Mouse (Mus musculus): ENCODE results near the gene Ube2c. TPM values are rescaled to one million over a fixed set of nuclear protein-coding genes. Genes with fewer than 3 reads are reported as not detected.

Ube2c gene
- polyA plus RNA-seq, 1 experiment from 2014 or later: 506 TPM

DNA sequence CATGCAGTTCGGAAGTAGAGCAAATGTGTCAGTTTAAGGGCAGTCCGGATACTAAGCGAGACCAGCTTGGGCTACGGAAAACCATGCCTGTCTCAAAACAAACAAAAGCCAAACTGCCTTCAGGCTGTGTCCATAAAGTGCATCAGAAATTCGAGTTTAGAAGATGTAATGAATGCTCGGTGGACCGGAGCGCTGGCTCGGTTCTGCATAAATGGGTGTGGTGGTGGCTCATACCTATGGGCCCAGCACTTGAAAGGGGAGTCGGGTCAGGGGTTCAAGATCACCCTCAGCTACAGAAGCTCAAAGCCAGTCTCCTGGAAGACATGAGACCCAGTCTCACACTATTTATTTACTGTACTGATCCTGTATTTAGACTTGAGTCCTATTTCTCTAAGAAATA is 18.1 kb downstream of the Ube2c start:
- Histone ChIP-seq H3K27ac (ENCODE audit: low read depth, low read length) (no peak overlapping the region), H3K4me2 (no peak overlapping the region), H3K4me1 (ENCODE audit: control insufficient read depth, insufficient read depth, low read length) (peaks cover 18% of the 10 kb centered on the region), H3K36me3 (ENCODE audit: control insufficient read depth, insufficient read depth, low read length) (peaks cover 4% of the 10 kb centered on the region; the same call in 1 of the 2 replicates), H3K4me3 (ENCODE audit: low read depth, low read length) (no peak overlapping the region), H3K27me3 (ENCODE audit: control insufficient read depth, insufficient read depth, low read length) (no peaks in the 10 kb centered on the region), H3K9me3 (replicated peaks; ENCODE audit: control insufficient read depth, low read length) (no peaks in the 10 kb centered on the region), H3K9ac (ENCODE audit: low read depth, low read length) (no peak overlapping the region)
- ATAC-seq (replicated peaks; ENCODE audit: insufficient number of reproducible peaks, low FRiP score, low TSS enrichment): no peak
- WGBS (ENCODE audit: insufficient replicate concordance): 87% methylated on average over 10 of the region's 10 CpGs

DNA sequence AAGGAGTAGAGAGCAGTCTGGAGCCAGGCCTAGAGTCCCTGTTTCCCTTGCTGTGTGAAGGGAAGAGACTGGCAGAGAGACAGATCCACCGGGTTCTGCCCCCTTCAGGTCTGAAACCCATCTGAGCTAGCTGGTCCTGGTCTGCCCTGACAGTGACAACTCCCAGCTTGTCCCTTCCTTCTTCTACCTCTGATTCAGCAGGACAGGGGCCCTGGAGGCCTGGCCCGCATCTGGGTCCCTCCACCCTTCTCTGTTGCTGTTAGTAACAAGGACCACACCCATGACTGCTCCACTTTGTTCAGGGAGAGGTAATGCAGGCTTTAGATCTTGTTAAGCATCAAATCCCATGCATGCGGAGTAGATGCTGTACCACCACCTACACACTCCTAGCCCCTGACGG is 18.7 kb downstream of the Ube2c start:
- Histone ChIP-seq H3K4me1 (ENCODE audit: control insufficient read depth, insufficient read depth, low read length) (peaks cover 22% of the 10 kb centered on the region), H3K36me3 (ENCODE audit: control insufficient read depth, insufficient read depth, low read length) (peaks cover 5% of the 10 kb centered on the region; the same call in 1 of the 2 replicates), H3K4me2 (no peak overlapping the region), H3K9me3 (replicated peaks; ENCODE audit: control insufficient read depth, low read length) (no peaks in the 10 kb centered on the region), H3K4me3 (ENCODE audit: low read depth, low read length) (no peak overlapping the region), H3K27me3 (ENCODE audit: control insufficient read depth, insufficient read depth, low read length) (no peaks in the 10 kb centered on the region), H3K27ac (ENCODE audit: low read depth, low read length) (no peak overlapping the region), H3K9ac (ENCODE audit: low read depth, low read length) (no peak overlapping the region)
- ATAC-seq (replicated peaks; ENCODE audit: insufficient number of reproducible peaks, low FRiP score, low TSS enrichment): no peak
- 55% methylated on average over 4 of the region's 4 CpGs for WGBS (ENCODE audit: insufficient replicate concordance)

DNA sequence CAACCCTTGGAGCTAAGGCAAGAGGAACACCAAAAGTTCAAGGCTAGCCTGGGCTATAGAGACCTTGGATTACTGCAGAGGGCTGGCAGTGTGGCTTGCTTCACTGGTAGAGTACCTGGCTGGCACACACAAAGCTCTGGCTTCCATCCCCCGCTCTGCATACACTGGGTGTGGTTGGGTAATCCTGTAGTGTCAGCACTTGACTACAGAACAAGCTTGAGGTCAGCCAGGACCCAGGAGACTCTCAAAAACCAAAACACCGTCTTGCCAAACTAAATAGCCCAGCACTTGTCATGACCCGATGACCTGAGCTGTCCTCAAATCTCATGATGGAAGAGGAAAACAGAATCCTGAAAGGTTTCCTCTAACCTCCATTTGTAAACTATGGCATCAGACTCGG is 20.8 kb downstream of the Ube2c start:
- Histone ChIP-seq H3K9me3 (replicated peaks; ENCODE audit: control insufficient read depth, low read length) (no peaks in the 10 kb centered on the region), H3K9ac (ENCODE audit: low read depth, low read length) (no peak overlapping the region), H3K4me2 (no peak overlapping the region), H3K4me1 (ENCODE audit: control insufficient read depth, insufficient read depth, low read length) (0 out of 2 replicates have a peak, but pooled peaks cover 19% of the 10 kb centered on the region), H3K36me3 (ENCODE audit: control insufficient read depth, insufficient read depth, low read length) (peaks cover 11% of the 10 kb centered on the region; the same call in 1 of the 2 replicates), H3K27me3 (ENCODE audit: control insufficient read depth, insufficient read depth, low read length) (no peaks in the 10 kb centered on the region), H3K4me3 (ENCODE audit: low read depth, low read length) (no peak overlapping the region), H3K27ac (ENCODE audit: low read depth, low read length) (no peak overlapping the region)
- no peak for ATAC-seq (replicated peaks; ENCODE audit: insufficient number of reproducible peaks, low FRiP score, low TSS enrichment)
- 72% methylated on average over 4 of the region's 4 CpGs for WGBS (ENCODE audit: insufficient replicate concordance)

DNA sequence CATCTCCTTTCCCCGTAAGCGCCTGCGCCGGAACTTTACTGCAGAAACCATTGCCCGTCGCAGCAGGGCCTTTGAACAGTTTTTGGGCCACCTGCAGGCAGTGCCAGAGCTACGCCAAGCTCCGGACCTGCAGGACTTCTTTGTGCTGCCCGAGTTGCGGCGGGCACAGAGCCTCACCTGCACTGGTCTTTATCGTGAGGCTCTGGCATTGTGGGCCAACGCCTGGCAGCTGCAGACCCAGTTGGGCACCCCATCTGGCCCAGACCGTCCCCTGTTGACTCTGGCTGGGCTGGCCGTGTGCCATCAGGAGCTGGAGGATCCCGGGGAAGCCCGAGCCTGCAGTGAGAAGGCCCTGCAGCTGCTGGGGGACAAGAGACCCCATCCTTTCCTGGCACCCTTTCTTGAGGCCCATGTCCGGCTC is 22.2 kb downstream of the Ube2c start:
- WGBS (ENCODE audit: insufficient replicate concordance): 91% methylated on average over 18 of the region's 18 CpGs
- Histone ChIP-seq H3K4me1 (ENCODE audit: control insufficient read depth, insufficient read depth, low read length) (0 out of 2 replicates have a peak, but pooled peaks cover 17% of the 10 kb centered on the region), H3K27me3 (ENCODE audit: control insufficient read depth, insufficient read depth, low read length) (no peaks in the 10 kb centered on the region), H3K4me3 (ENCODE audit: low read depth, low read length) (no peak overlapping the region), H3K36me3 (ENCODE audit: control insufficient read depth, insufficient read depth, low read length) (peaks cover 13% of the 10 kb centered on the region; the same call in 1 of the 2 replicates), H3K27ac (ENCODE audit: low read depth, low read length) (no peak overlapping the region), H3K9ac (ENCODE audit: low read depth, low read length) (no peak overlapping the region), H3K4me2 (no peak overlapping the region), H3K9me3 (replicated peaks; ENCODE audit: control insufficient read depth, low read length) (no peaks in the 10 kb centered on the region)
- ATAC-seq (replicated peaks; ENCODE audit: insufficient number of reproducible peaks, low FRiP score, low TSS enrichment): no peak

DNA sequence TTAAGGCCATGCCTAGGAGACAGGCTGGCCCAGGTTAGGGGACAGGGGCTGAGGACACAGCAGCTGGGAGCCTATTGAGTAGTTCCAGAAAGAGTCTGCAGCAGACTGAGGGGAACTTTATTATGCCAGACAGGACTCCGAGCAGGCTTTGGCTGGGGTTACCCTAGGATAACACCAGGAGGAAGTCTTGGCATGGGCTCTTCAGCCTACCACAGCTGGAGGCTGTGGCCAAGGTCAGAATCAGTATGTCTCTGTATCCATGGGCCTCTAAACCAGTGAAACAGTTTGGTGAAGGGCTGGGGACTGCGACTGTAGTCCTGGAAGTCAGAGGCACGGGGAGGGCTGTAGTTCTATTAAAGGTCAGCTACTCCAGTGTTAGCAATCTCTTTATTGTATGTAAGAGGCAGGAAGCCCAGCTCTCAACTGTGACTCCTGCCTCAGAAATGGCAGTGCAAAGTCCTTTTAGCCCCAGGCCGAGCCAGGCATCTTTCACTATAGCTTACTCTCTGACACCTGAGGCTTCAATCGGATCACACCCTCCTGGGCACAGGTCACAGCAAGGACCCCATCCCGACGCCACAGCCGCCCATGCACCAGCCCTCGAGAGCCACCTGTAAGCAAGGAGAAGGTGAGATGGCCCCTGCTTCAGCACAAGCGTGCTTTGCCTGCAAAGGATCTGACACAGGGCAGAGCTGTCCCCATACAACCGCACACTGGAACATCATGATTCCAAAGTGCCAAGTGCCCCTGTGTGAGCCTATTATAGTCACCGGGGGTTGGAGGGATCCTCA is 22.9 kb downstream of the Ube2c start:
- H3K36me3 ChIP-seq (ENCODE audit: control insufficient read depth, insufficient read depth, low read length): peaks cover 16% of the 10 kb centered on the region; the same call in 1 of the 2 replicates
- WGBS (ENCODE audit: insufficient replicate concordance): 88% methylated on average over 12 of the region's 12 CpGs

DNA sequence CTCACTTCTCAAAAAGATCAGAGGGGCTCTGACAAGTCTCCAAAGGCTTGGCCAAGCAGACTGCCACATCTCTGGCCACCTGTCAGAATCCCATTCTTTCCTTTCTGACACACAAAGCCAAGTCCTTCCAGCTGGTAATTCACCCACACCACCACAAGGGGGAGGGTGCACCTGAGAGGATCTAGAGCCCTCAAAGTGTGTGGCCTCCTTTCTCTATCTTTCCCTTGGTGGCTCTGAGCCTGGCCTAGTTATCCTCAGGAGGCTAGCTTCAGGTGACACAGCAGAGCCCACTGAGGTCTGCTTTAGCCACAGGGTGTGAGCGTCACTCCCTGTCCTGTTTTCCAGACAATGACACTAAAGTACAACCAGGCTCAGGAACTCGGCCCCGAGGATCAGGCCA is 23.5 kb downstream of the Ube2c start:
- Histone ChIP-seq H3K9ac (ENCODE audit: low read depth, low read length) (peak overlapping the region; percentile 46; the same call in 1 of the 2 replicates), H3K27me3 (ENCODE audit: control insufficient read depth, insufficient read depth, low read length) (no peaks in the 10 kb centered on the region), H3K36me3 (ENCODE audit: control insufficient read depth, insufficient read depth, low read length) (peaks cover 18% of the 10 kb centered on the region; the same call in 1 of the 2 replicates), H3K4me1 (ENCODE audit: control insufficient read depth, insufficient read depth, low read length) (0 out of 2 replicates have a peak, but pooled peaks cover 13% of the 10 kb centered on the region), H3K27ac (ENCODE audit: low read depth, low read length) (peak overlapping the region; percentile 74), H3K4me3 (ENCODE audit: low read depth, low read length) (no peak overlapping the region), H3K9me3 (replicated peaks; ENCODE audit: control insufficient read depth, low read length) (no peaks in the 10 kb centered on the region), H3K4me2 (no peak overlapping the region)
- 54% methylated on average over 3 of the region's 3 CpGs for WGBS (ENCODE audit: insufficient replicate concordance)
- no peak for ATAC-seq (replicated peaks; ENCODE audit: insufficient number of reproducible peaks, low FRiP score, low TSS enrichment)

More for the DNA sequence above, 22.9 kb downstream of the Ube2c start:
- no peak overlapping the region for H3K4me2 ChIP-seq
- no peaks in the 10 kb centered on the region for H3K27me3 ChIP-seq (ENCODE audit: control insufficient read depth, insufficient read depth, low read length)
- ATAC-seq (replicated peaks; ENCODE audit: insufficient number of reproducible peaks, low FRiP score, low TSS enrichment): no peak
- H3K4me1 ChIP-seq (ENCODE audit: control insufficient read depth, insufficient read depth, low read length): 0 out of 2 replicates have a peak, but pooled peaks cover 13% of the 10 kb centered on the region
- H3K9ac ChIP-seq (ENCODE audit: low read depth, low read length): 0 out of 2 replicates have a peak overlapping the region, but pooled peaks have one; percentile 46
- H3K27ac ChIP-seq (ENCODE audit: low read depth, low read length): peak overlapping the region; percentile 74
- H3K4me3 ChIP-seq (ENCODE audit: low read depth, low read length): no peak overlapping the region
- no peaks in the 10 kb centered on the region for H3K9me3 ChIP-seq (replicated peaks; ENCODE audit: control insufficient read depth, low read length)

DNA sequence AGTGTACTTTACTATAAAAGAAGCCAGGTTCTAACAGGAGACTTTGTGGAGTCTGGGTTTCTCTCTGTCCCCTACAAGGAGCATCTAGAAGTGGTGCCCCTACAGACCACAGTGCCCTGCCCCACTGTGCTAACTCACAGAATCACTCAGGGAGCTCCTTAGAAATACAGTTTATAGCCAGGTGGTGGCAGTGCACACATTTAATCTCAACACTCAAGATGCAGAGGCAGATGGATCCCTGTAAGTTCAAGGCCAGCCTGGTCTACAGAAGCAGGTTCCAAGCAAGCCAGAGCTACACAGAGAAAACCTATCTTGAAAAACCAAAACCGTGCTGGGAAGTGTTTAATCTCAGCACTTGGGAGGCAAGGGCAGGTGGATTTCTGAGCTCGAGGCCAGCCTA is 24.1 kb downstream of the Ube2c start:
- WGBS (ENCODE audit: insufficient replicate concordance): 88% methylated on average over 2 of the region's 2 CpGs
- Histone ChIP-seq H3K4me1 (ENCODE audit: control insufficient read depth, insufficient read depth, low read length) (0 out of 2 replicates have a peak, but pooled peaks cover 7% of the 10 kb centered on the region), H3K27me3 (ENCODE audit: control insufficient read depth, insufficient read depth, low read length) (no peaks in the 10 kb centered on the region), H3K4me3 (ENCODE audit: low read depth, low read length) (no peak overlapping the region), H3K9ac (ENCODE audit: low read depth, low read length) (no peak overlapping the region), H3K27ac (ENCODE audit: low read depth, low read length) (peak overlapping the region; percentile 74; the same call in 1 of the 2 replicates), H3K9me3 (replicated peaks; ENCODE audit: control insufficient read depth, low read length) (no peaks in the 10 kb centered on the region), H3K4me2 (no peak overlapping the region), H3K36me3 (ENCODE audit: control insufficient read depth, insufficient read depth, low read length) (peaks cover 18% of the 10 kb centered on the region; the same call in 1 of the 2 replicates)
- ATAC-seq (replicated peaks; ENCODE audit: insufficient number of reproducible peaks, low FRiP score, low TSS enrichment): no peak

DNA sequence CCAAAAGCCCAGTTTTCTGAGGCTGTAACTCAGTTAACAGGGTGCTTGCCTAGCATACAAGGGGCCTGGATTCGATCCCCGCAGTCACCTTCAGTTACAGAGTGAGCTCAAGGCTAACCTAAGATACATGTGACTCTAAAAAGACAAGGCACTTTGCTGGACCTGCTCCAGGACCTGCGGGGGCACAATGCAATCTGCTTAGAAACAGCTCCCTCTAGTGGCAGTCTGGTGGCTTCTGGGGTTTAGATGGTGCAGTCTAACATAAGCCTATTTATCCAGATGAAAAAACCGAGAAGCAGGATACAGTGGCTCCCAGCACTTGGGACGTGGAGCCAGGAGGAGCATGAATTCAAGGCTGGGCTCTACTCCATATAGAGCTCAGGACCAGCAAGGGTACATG is 24.6 kb downstream of the Ube2c start:
- H3K36me3 ChIP-seq (ENCODE audit: control insufficient read depth, insufficient read depth, low read length): peaks cover 18% of the 10 kb centered on the region; the same call in 1 of the 2 replicates
- H3K4me2 ChIP-seq: no peak overlapping the region
- no peak overlapping the region for H3K27ac ChIP-seq (ENCODE audit: low read depth, low read length)
- H3K9ac ChIP-seq (ENCODE audit: low read depth, low read length): no peak overlapping the region
- ATAC-seq (replicated peaks; ENCODE audit: insufficient number of reproducible peaks, low FRiP score, low TSS enrichment): no peak; the same call in 1 of the 2 replicates
- no peaks in the 10 kb centered on the region for H3K27me3 ChIP-seq (ENCODE audit: control insufficient read depth, insufficient read depth, low read length)
- no peaks in the 10 kb centered on the region for H3K9me3 ChIP-seq (replicated peaks; ENCODE audit: control insufficient read depth, low read length)
- WGBS (ENCODE audit: insufficient replicate concordance): 37% methylated on average over 5 of the region's 5 CpGs
- no peak overlapping the region for H3K4me3 ChIP-seq (ENCODE audit: low read depth, low read length)
- H3K4me1 ChIP-seq (ENCODE audit: control insufficient read depth, insufficient read depth, low read length): 0 out of 2 replicates have a peak, but pooled peaks cover 7% of the 10 kb centered on the region
